Mouse (Mus musculus): Measurements from ENCODE around the gene Mterf4. TPM values are rescaled to one million over a fixed set of nuclear protein-coding genes. Genes with fewer than 3 reads are reported as not detected.

Gene Mterf4
- 37.7 and 38.0 TPM in 2 replicates for polyA plus RNA-seq (2014; fragmentation: Nextera tagmentation; extraction: Ambion mirVana)

- H3K27me3 ChIP-seq (ENCODE audit: control insufficient read depth, insufficient read depth, low read length) = no peaks in the 10 kb centered on the region
- no peaks in the 10 kb centered on the region for H3K9me3 ChIP-seq (ENCODE audit: control insufficient read depth, low read length)
- H3K4me2 ChIP-seq (ENCODE audit: low read depth, severe bottlenecking) = peak within 1 kb of the TSS; percentile 56
- 9% methylated on average over 36 of the region's 36 CpGs for WGBS
- no peak within 1 kb of the TSS for H3K27ac ChIP-seq (replicated peaks; ENCODE audit: low read depth, low read length)
- peak within 1 kb of the TSS; percentile 75 for H3K9ac ChIP-seq (ENCODE audit: low read length)
- H3K4me1 ChIP-seq (ENCODE audit: control insufficient read depth, insufficient read depth, low read length) = no peaks in the 10 kb centered on the region
- DNase-seq (ENCODE audit: low spot score) = peak; percentile 90
- peak; percentile 83 for ATAC-seq (ENCODE audit: insufficient number of reproducible peaks, low FRiP score, low TSS enrichment, low read depth)
- peaks cover 18% of the 10 kb centered on the region for H3K36me3 ChIP-seq (ENCODE audit: control insufficient read depth, insufficient read depth, low read length)
- peak within 1 kb of the TSS; percentile 72 for H3K4me3 ChIP-seq (ENCODE audit: low read depth, low read length)
Measured at GRCm38 (mm10) chr1:93305581-93306337, at the start of gene Mterf4. Gene Mterf4 (minus strand): TSS chr1:93305915.

- Histone ChIP-seq H3K4me2 (ENCODE audit: low read depth, severe bottlenecking) (no peak overlapping the region), H3K9me3 (ENCODE audit: control insufficient read depth, low read length) (no peaks in the 10 kb centered on the region), H3K4me3 (ENCODE audit: low read depth, low read length) (no peak overlapping the region), H3K27me3 (ENCODE audit: control insufficient read depth, insufficient read depth, low read length) (no peaks in the 10 kb centered on the region), H3K9ac (ENCODE audit: low read length) (no peak overlapping the region), H3K36me3 (ENCODE audit: control insufficient read depth, insufficient read depth, low read length) (peaks cover 20% of the 10 kb centered on the region), H3K27ac (replicated peaks; ENCODE audit: low read depth, low read length) (no peak overlapping the region), H3K4me1 (ENCODE audit: control insufficient read depth, insufficient read depth, low read length) (no peaks in the 10 kb centered on the region)
- 88% methylated on average over 2 of the region's 2 CpGs for WGBS
- no peak for ATAC-seq (ENCODE audit: insufficient number of reproducible peaks, low FRiP score, low TSS enrichment, low read depth)
- no peak for DNase-seq (ENCODE audit: low spot score)
Measured at GRCm38 (mm10) chr1:93352724-93353123, 47.0 kb upstream of the Mterf4 start.

- no peak overlapping the region for H3K4me2 ChIP-seq (ENCODE audit: low read depth, severe bottlenecking)
- no peaks in the 10 kb centered on the region for H3K27me3 ChIP-seq (ENCODE audit: control insufficient read depth, insufficient read depth, low read length)
- ATAC-seq (ENCODE audit: insufficient number of reproducible peaks, low FRiP score, low TSS enrichment, low read depth) = no peak
- peaks cover 21% of the 10 kb centered on the region for H3K36me3 ChIP-seq (ENCODE audit: control insufficient read depth, insufficient read depth, low read length)
- no peak overlapping the region for H3K27ac ChIP-seq (replicated peaks; ENCODE audit: low read depth, low read length)
- no peak for DNase-seq (ENCODE audit: low spot score)
- H3K9me3 ChIP-seq (ENCODE audit: control insufficient read depth, low read length) = no peaks in the 10 kb centered on the region
- 71% methylated on average over 4 of the region's 4 CpGs for WGBS
- no peak overlapping the region for H3K9ac ChIP-seq (ENCODE audit: low read length)
- H3K4me3 ChIP-seq (ENCODE audit: low read depth, low read length) = no peak overlapping the region
- H3K4me1 ChIP-seq (ENCODE audit: control insufficient read depth, insufficient read depth, low read length) = no peaks in the 10 kb centered on the region
Measured at GRCm38 (mm10) chr1:93349701-93350100, 44.0 kb upstream of the Mterf4 start.

- Histone ChIP-seq H3K4me3 (ENCODE audit: low read depth, low read length) (no peak overlapping the region), H3K4me1 (ENCODE audit: control insufficient read depth, insufficient read depth, low read length) (peaks cover 5% of the 10 kb centered on the region; the same call in 1 of the 2 replicates), H3K9me3 (ENCODE audit: control insufficient read depth, low read length) (no peaks in the 10 kb centered on the region), H3K9ac (ENCODE audit: low read length) (no peak overlapping the region), H3K4me2 (ENCODE audit: low read depth, severe bottlenecking) (no peak overlapping the region), H3K36me3 (ENCODE audit: control insufficient read depth, insufficient read depth, low read length) (peaks cover 13% of the 10 kb centered on the region), H3K27ac (replicated peaks; ENCODE audit: low read depth, low read length) (no peak overlapping the region), H3K27me3 (ENCODE audit: control insufficient read depth, insufficient read depth, low read length) (no peaks in the 10 kb centered on the region)
- ATAC-seq (ENCODE audit: insufficient number of reproducible peaks, low FRiP score, low TSS enrichment, low read depth) (no peak), DNase-seq (ENCODE audit: low spot score) (no peak)
- WGBS = 94% methylated on average over 5 of the region's 5 CpGs
Measured at GRCm38 (mm10) chr1:93347176-93347575, 41.5 kb upstream of the Mterf4 start.

GRCm38 (mm10) chr1:93343504-93344047 is 37.9 kb upstream of the Mterf4 start:
- ATAC-seq (ENCODE audit: insufficient number of reproducible peaks, low FRiP score, low TSS enrichment, low read depth) (peak; percentile 94), DNase-seq (ENCODE audit: low spot score) (peak; percentile 92)
- no peak overlapping the region for H3K27ac ChIP-seq (replicated peaks; ENCODE audit: low read depth, low read length)
- H3K27me3 ChIP-seq (ENCODE audit: control insufficient read depth, insufficient read depth, low read length) = no peaks in the 10 kb centered on the region
- peak overlapping the region; percentile 86 for H3K9ac ChIP-seq (ENCODE audit: low read length)
- WGBS = under 1% methylated on average over 39 of the region's 39 CpGs
- H3K9me3 ChIP-seq (ENCODE audit: control insufficient read depth, low read length) = no peaks in the 10 kb centered on the region
- H3K36me3 ChIP-seq (ENCODE audit: control insufficient read depth, insufficient read depth, low read length) = peaks cover 6% of the 10 kb centered on the region
- H3K4me3 ChIP-seq (ENCODE audit: low read depth, low read length) = peak overlapping the region; percentile 91
- H3K4me2 ChIP-seq (ENCODE audit: low read depth, severe bottlenecking) = peak overlapping the region; percentile 79
- H3K4me1 ChIP-seq (ENCODE audit: control insufficient read depth, insufficient read depth, low read length) = peaks cover 8% of the 10 kb centered on the region; the same call in 1 of the 2 replicates

GRCm38 (mm10) chr1:93342648-93343503 is 37.2 kb upstream of the Mterf4 start, which contains the start of the genes Ppp1r7 and Pask:
Gene Ppp1r7 (plus strand): TSS chr1:93342854.
Gene Pask (minus strand): TSS chr1:93343482.
- H3K4me1 ChIP-seq (ENCODE audit: control insufficient read depth, insufficient read depth, low read length) = peaks cover 8% of the 10 kb centered on the region; the same call in 1 of the 2 replicates
- WGBS = under 1% methylated on average over 63 of the region's 63 CpGs
- peak within 1 kb of the TSS; percentile 79 for H3K4me2 ChIP-seq (ENCODE audit: low read depth, severe bottlenecking)
- no peaks in the 10 kb centered on the region for H3K9me3 ChIP-seq (ENCODE audit: control insufficient read depth, low read length)
- ATAC-seq (ENCODE audit: insufficient number of reproducible peaks, low FRiP score, low TSS enrichment, low read depth) = peak; percentile 93
- peak; percentile 100 for DNase-seq (ENCODE audit: low spot score)
- H3K27ac ChIP-seq (replicated peaks; ENCODE audit: low read depth, low read length) = 0 out of 2 replicates have a peak within 1 kb of the TSS, but pooled peaks have one; percentile 25
- peak within 1 kb of the TSS; percentile 86 for H3K9ac ChIP-seq (ENCODE audit: low read length)
- H3K4me3 ChIP-seq (ENCODE audit: low read depth, low read length) = peak within 1 kb of the TSS; percentile 91
- no peaks in the 10 kb centered on the region for H3K27me3 ChIP-seq (ENCODE audit: control insufficient read depth, insufficient read depth, low read length)
- peaks cover 6% of the 10 kb centered on the region for H3K36me3 ChIP-seq (ENCODE audit: control insufficient read depth, insufficient read depth, low read length)

GRCm38 (mm10) chr1:93334621-93335020 is 28.9 kb upstream of the Mterf4 start:
- no peak overlapping the region for H3K4me3 ChIP-seq (ENCODE audit: low read depth, low read length)
- H3K9ac ChIP-seq (ENCODE audit: low read length) = no peak overlapping the region
- ATAC-seq (ENCODE audit: insufficient number of reproducible peaks, low FRiP score, low TSS enrichment, low read depth) (no peak), DNase-seq (ENCODE audit: low spot score) (no peak)
- peaks cover 2% of the 10 kb centered on the region; the same call in 1 of the 2 replicates for H3K36me3 ChIP-seq (ENCODE audit: control insufficient read depth, insufficient read depth, low read length)
- H3K4me1 ChIP-seq (ENCODE audit: control insufficient read depth, insufficient read depth, low read length) = no peaks in the 10 kb centered on the region
- H3K27me3 ChIP-seq (ENCODE audit: control insufficient read depth, insufficient read depth, low read length) = no peaks in the 10 kb centered on the region
- H3K4me2 ChIP-seq (ENCODE audit: low read depth, severe bottlenecking) = no peak overlapping the region
- WGBS = 82% methylated on average over 2 of the region's 2 CpGs
- no peak overlapping the region for H3K27ac ChIP-seq (replicated peaks; ENCODE audit: low read depth, low read length)
- no peaks in the 10 kb centered on the region for H3K9me3 ChIP-seq (ENCODE audit: control insufficient read depth, low read length)

- Histone ChIP-seq H3K27me3 (ENCODE audit: control insufficient read depth, insufficient read depth, low read length) (no peaks in the 10 kb centered on the region), H3K27ac (replicated peaks; ENCODE audit: low read depth, low read length) (no peak overlapping the region), H3K4me3 (ENCODE audit: low read depth, low read length) (no peak overlapping the region), H3K9ac (ENCODE audit: low read length) (no peak overlapping the region), H3K4me1 (ENCODE audit: control insufficient read depth, insufficient read depth, low read length) (no peaks in the 10 kb centered on the region), H3K4me2 (ENCODE audit: low read depth, severe bottlenecking) (no peak overlapping the region), H3K9me3 (ENCODE audit: control insufficient read depth, low read length) (no peaks in the 10 kb centered on the region), H3K36me3 (ENCODE audit: control insufficient read depth, insufficient read depth, low read length) (peaks cover 9% of the 10 kb centered on the region)
- WGBS = 94% methylated on average over 3 of the region's 3 CpGs
- no peak for ATAC-seq (ENCODE audit: insufficient number of reproducible peaks, low FRiP score, low TSS enrichment, low read depth)
- no peak for DNase-seq (ENCODE audit: low spot score)
Measured at GRCm38 (mm10) chr1:93326446-93326845, 20.7 kb upstream of the Mterf4 start.
